Mouse (Mus musculus) heart, embryonic 16.5 days (tissue): ENCODE measurements at regions not wholly inside any gene's neighbourhood (a gene's known extent, or its start where the extent isn't known, plus 50 kb on each side); places are given as distances from the start of the nearest gene placed in this dataset.

Experiments used
- ATAC-seq: fragments of 200-750 bp; cut with Nextera tagmentation; replicated peaks from 2 replicates; pipeline ENCODE4 v1.8.0; 2017; ENCODE audit warnings: moderate number of reproducible peaks; ENCODE audit not compliant: insufficient read depth, low FRiP score; ENCODE audit errors: extremely low read depth
- H3K27ac ChIP-seq: fragments of 300-500 bp; sonication (generic); 2 replicates; pipeline ENCODE4 v1.5.1; 2014; ENCODE audit warnings: mild to moderate bottlenecking, low read length, control low read depth, moderate library complexity
- H3K27me3 ChIP-seq: fragments of 300-500 bp; sonication (generic); 2 replicates; pipeline ENCODE4 v1.6.1; 2014; ENCODE audit warnings: low read length, mixed read lengths; ENCODE audit not compliant: control insufficient read depth, insufficient read depth
- H3K36me3 ChIP-seq: fragments of 300-500 bp; sonication (generic); 2 replicates; pipeline ENCODE4 v1.6.1; 2014; ENCODE audit not compliant: control insufficient read depth, insufficient read depth
- H3K4me1 ChIP-seq: fragments of 300-500 bp; sonication (generic); 2 replicates; pipeline ENCODE4 v1.6.1; 2014; ENCODE audit warnings: low read length, mixed read lengths; ENCODE audit not compliant: control insufficient read depth, insufficient read depth
- H3K4me2 ChIP-seq: fragments of 300-500 bp; sonication (generic); 2 replicates; pipeline ENCODE4 v1.6.1; 2014; ENCODE audit warnings: low read depth, mild to moderate bottlenecking, control low read depth, low read length
- H3K4me3 ChIP-seq: fragments of 300-500 bp; sonication (generic); 2 replicates; pipeline ENCODE4 v1.5.1; 2014; ENCODE audit warnings: mild to moderate bottlenecking, control low read depth, low read length
- H3K9ac ChIP-seq: fragments of 300-500 bp; sonication (generic); 2 replicates; pipeline ENCODE4 v1.6.1; 2014; ENCODE audit warnings: low read length, control low read depth
- H3K9me3 ChIP-seq: fragments of 300-500 bp; sonication (generic); replicated peaks from 2 replicates; pipeline ENCODE4 v1.6.1; 2016; ENCODE audit warnings: low read length; ENCODE audit not compliant: control insufficient read depth
- WGBS: fragments of 180-500 bp; shearing (Covaris S2); extraction: QIAGEN DNeasy Blood & Tissue Kit; methylation state at CpG from one replicate; pipeline ENCODE4 v1.1.7; 2014; 5-methylcytosine and 5-hydroxymethylcytosine counted together

DNA sequence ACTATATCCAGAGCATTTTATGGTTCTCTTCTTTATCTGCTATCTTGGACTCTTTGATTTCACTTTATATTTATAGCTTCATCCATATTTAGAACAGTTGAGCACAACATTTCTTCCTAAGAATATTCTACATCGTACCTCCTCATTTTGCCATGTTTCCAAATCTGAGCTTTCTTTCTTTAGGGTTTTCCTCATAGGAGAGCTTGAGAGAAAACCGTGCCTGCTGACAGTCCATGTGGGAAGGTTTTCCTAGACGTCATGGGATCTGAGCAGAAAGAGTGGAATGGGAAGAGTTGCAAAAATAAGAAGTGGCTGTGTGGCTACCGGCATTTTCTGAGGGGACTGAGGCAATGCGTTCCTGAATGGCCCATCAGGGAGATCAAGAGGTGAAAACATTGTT, 92.5 kb upstream of the Lifr start:
- H3K9me3 ChIP-seq = no peaks in the 10 kb centered on the region
- H3K4me2 ChIP-seq = no peak overlapping the region
- no peaks in the 10 kb centered on the region for H3K36me3 ChIP-seq
- no peak overlapping the region for H3K9ac ChIP-seq
- WGBS = 84% methylated on average over 5 of the region's 5 CpGs
- no peaks in the 10 kb centered on the region for H3K4me1 ChIP-seq
- no peaks in the 10 kb centered on the region for H3K27me3 ChIP-seq
- no peak overlapping the region for H3K27ac ChIP-seq
- no peak overlapping the region for H3K4me3 ChIP-seq
- no peak for ATAC-seq

DNA sequence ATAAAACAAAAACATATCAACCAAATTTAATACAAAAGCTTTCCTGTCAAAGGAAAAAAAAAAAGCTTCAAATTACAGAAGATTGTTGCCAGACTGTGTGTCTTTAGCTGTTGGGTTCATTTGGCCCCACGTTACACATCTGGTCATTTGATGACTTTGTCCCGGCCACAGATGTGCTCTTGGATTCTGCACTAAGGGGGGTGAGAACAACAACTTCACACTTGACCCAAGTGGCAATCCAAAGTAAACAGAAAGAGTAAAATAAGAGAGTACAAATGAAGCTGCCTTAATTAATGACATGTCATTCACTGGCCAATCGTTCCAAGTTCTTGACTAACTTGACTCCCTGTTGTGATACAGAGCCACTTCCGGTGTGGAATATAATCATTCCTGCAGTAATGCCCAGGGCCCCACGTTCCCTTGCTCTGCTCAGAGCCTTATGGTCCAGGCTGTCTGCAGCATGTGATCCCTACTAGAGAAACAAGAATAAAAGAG, 91.8 kb upstream of the Lifr start:
- Histone ChIP-seq H3K9ac (no peak overlapping the region), H3K4me2 (no peak overlapping the region), H3K9me3 (no peaks in the 10 kb centered on the region), H3K4me1 (no peaks in the 10 kb centered on the region), H3K27ac (no peak overlapping the region), H3K27me3 (no peaks in the 10 kb centered on the region), H3K36me3 (no peaks in the 10 kb centered on the region), H3K4me3 (no peak overlapping the region)
- 77% methylated on average over 5 of the region's 5 CpGs for WGBS
- no peak for ATAC-seq

DNA sequence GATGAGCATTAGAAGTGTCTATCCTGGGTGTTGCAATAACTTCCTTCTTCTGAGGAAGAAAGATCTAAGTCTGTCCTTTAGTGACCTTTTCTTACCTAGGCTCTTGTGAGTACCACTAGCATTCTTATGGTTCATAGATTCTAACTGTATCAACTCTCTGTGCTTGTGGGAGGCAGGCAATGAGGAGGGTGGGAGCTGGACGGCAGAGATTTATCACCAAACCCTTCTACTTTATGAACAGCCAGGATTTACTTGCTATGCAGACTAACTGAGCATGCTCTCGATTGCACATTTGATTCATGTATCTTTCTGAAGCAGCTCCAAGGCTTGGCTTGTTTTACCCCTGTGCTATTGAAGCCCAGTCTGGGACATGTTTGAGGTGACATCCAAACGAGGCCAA, 90.7 kb upstream of the Lifr start:
- Histone ChIP-seq H3K9me3 (no peaks in the 10 kb centered on the region), H3K4me2 (no peak overlapping the region), H3K27ac (no peak overlapping the region), H3K9ac (no peak overlapping the region), H3K4me1 (no peaks in the 10 kb centered on the region), H3K27me3 (no peaks in the 10 kb centered on the region), H3K36me3 (no peaks in the 10 kb centered on the region), H3K4me3 (no peak overlapping the region)
- 66% methylated on average over 3 of the region's 3 CpGs for WGBS
- no peak for ATAC-seq

- Histone ChIP-seq H3K4me3 (no peak overlapping the region), H3K4me2 (no peak overlapping the region), H3K36me3 (no peaks in the 10 kb centered on the region), H3K9ac (no peak overlapping the region), H3K27ac (no peak overlapping the region), H3K27me3 (no peaks in the 10 kb centered on the region), H3K9me3 (no peaks in the 10 kb centered on the region), H3K4me1 (no peaks in the 10 kb centered on the region)
- 52% methylated on average over 5 of the region's 5 CpGs for WGBS
- no peak for ATAC-seq
Measured at GRCm38 (mm10) chr15:7002226-7002625, 88.2 kb upstream of the Lifr start.

DNA sequence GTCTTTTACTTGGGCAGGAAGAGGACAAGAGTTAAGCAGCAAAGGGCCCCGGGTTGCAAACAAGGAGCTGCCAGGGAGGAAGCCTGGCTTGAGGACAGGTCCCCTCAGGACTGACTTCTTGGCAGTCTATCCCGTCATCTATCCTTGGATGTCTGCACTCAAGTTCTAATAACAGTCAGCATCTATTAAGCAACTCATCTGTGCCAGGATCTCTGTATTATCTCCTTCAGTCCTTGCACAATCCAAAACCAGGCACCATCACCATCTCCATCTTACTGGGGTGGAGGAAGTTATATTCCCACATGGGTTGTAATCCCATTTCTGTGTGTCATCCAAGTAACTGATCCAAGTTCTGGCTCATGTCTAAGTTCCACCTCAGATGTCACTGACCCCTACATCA, 87.1 kb upstream of the Lifr start:
- WGBS = 59% methylated on average over 2 of the region's 2 CpGs
- Histone ChIP-seq H3K4me1 (no peaks in the 10 kb centered on the region), H3K4me2 (no peak overlapping the region), H3K36me3 (no peaks in the 10 kb centered on the region), H3K9ac (no peak overlapping the region), H3K9me3 (no peaks in the 10 kb centered on the region), H3K27me3 (no peaks in the 10 kb centered on the region), H3K4me3 (no peak overlapping the region), H3K27ac (no peak overlapping the region)
- no peak for ATAC-seq

DNA sequence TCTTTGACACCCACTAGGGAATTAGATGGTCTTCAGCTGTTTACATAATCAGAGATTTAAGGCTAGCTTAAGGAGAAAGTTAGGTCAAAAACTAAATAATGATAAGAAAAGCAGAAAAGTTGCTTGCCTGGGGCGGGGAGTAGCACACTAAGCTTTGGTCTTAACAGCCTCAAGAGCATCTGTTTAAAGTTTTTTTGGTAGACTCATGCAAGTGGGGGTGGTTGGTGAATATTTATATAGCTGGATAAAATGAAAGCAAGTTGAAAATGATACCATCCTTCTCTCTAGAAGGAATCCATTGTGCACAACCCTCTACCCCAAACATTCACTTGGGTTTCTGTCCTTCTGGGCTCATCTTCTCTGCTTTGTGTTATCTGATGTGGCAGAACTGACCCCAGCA, 85.3 kb upstream of the Lifr start:
- WGBS = 74% methylated on average over 1 of the region's 1 CpGs
- no peaks in the 10 kb centered on the region for H3K36me3 ChIP-seq
- H3K4me3 ChIP-seq = no peak overlapping the region
- no peaks in the 10 kb centered on the region for H3K27me3 ChIP-seq
- H3K9ac ChIP-seq = no peak overlapping the region
- ATAC-seq = no peak
- H3K4me1 ChIP-seq = no peaks in the 10 kb centered on the region
- no peaks in the 10 kb centered on the region; the same call in 1 of the 2 replicates for H3K9me3 ChIP-seq
- no peak overlapping the region for H3K4me2 ChIP-seq
- H3K27ac ChIP-seq = no peak overlapping the region

DNA sequence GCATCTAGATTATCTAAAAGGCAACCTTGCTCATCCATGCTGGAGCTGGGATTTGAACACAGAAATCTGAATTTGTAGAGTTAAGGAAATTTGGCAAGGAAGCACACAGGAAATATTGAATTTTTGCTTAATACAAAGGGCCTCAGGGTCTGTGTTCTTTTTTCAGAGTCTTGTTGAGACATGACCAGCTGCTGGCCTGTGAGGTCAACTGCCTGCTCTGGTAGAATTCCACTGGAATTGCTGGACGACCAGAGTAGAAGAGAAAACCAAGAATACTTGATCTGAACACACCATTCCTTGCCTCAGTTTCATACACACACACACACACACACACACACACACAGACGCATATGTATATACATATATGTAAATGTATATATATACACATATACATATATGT, 84.1 kb upstream of the Lifr start:
- no peak overlapping the region for H3K27ac ChIP-seq
- no peak for ATAC-seq
- no peaks in the 10 kb centered on the region for H3K27me3 ChIP-seq
- H3K4me2 ChIP-seq = no peak overlapping the region
- 78% methylated on average over 2 of the region's 2 CpGs for WGBS
- no peaks in the 10 kb centered on the region; the same call in 1 of the 2 replicates for H3K9me3 ChIP-seq
- no peak overlapping the region for H3K4me3 ChIP-seq
- no peak overlapping the region for H3K9ac ChIP-seq
- H3K4me1 ChIP-seq = peaks cover under 1% of the 10 kb centered on the region; the same call in 1 of the 2 replicates
- H3K36me3 ChIP-seq = no peaks in the 10 kb centered on the region

- Histone ChIP-seq H3K4me1 (peaks cover 2% of the 10 kb centered on the region; the same call in 1 of the 2 replicates), H3K27ac (no peak overlapping the region), H3K36me3 (no peaks in the 10 kb centered on the region), H3K9ac (no peak overlapping the region), H3K4me3 (no peak overlapping the region), H3K27me3 (no peaks in the 10 kb centered on the region), H3K9me3 (no peaks in the 10 kb centered on the region; the same call in 1 of the 2 replicates), H3K4me2 (no peak overlapping the region)
- 76% methylated on average over 7 of the region's 7 CpGs for WGBS
- no peak for ATAC-seq
Measured at GRCm38 (mm10) chr15:7008725-7009380, 81.6 kb upstream of the Lifr start.

DNA sequence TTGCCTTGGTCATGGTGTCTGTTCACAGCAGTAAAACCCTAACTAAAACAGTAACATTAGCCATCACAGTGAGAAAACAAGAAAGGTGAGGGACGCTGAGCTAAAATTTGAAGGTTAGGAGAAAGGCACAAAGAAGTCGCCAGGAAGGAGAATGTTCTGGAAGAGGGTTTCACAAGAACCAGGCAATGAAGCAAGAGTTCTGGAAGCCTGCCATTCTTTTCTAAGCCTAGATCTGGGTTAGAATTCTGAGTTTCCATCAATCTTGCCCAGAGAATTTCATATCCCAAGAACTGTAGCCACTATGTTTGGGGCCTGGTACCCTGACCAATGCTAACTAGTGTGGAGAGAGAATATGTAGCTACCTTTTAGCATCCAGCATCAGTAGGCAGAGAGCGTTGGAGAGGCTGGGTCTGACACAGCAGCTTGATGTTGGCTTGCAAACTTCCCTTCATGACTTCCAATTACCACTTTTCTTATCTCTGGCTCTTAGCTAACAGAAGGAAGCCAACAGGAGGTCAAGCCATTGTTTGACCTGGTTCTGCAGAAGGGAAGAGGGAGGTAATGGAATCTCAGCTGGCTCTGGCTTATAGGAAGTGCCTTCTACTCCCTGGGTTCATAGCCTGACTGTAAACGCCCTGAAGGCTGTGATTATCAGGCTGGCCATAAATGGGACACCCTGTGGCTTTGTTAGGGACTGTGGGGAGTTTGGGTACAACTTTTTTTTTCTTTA, 79.3 kb upstream of the Lifr start:
- H3K27me3 ChIP-seq = no peaks in the 10 kb centered on the region
- H3K4me2 ChIP-seq = no peak overlapping the region
- H3K9ac ChIP-seq = no peak overlapping the region
- peaks cover 19% of the 10 kb centered on the region for H3K4me1 ChIP-seq
- no peak for ATAC-seq
- H3K27ac ChIP-seq = no peak overlapping the region
- WGBS = 60% methylated on average over 4 of the region's 4 CpGs
- H3K4me3 ChIP-seq = no peak overlapping the region
- no peaks in the 10 kb centered on the region; the same call in 1 of the 2 replicates for H3K9me3 ChIP-seq
- no peaks in the 10 kb centered on the region for H3K36me3 ChIP-seq
